Mouse (Mus musculus) spleen, postnatal 4 days (tissue): ENCODE measurements around the gene Plekhg6.
A peak's percentile ranks its signal among the peaks of the same experiment; 100 is the strongest.

ENCODE experiments used
- DNase-seq, 2 experiments: peaks; one replicate each; pipeline ENCODE4 v3.0.0; 2022; ENCODE audit warnings: low spot score in 2 of 2

Gene Plekhg6

GRCm38 (mm10) chr6:125386080-125386479, 5.5 kb upstream of the Plekhg6 start:
- no peak for DNase-seq

GRCm38 (mm10) chr6:125385066-125385974, 4.7 kb upstream of the Plekhg6 start:
- DNase-seq: no peak

GRCm38 (mm10) chr6:125382024-125382423, 1.4 kb upstream of the Plekhg6 start:
- no peak for DNase-seq

GRCm38 (mm10) chr6:125379781-125380180, 812 bp downstream of the Plekhg6 start:
- no peak for DNase-seq

- no peak for DNase-seq
These were observed 2.0 kb downstream of the Plekhg6 start for GRCm38 (mm10) chr6:125378621-125379020.

GRCm38 (mm10) chr6:125377582-125378451, 2.8 kb downstream of the Plekhg6 start:
- DNase-seq: peak in 1 of 2 experiments; percentile 55

- no peak for DNase-seq
These were observed 3.6 kb downstream of the Plekhg6 start for GRCm38 (mm10) chr6:125377042-125377441.

- DNase-seq: no peak
These were observed 12.7 kb downstream of the Plekhg6 start for GRCm38 (mm10) chr6:125367758-125368371.

- DNase-seq: no peak
These were observed 14.5 kb downstream of the Plekhg6 start for GRCm38 (mm10) chr6:125366133-125366532.

GRCm38 (mm10) chr6:125365522-125365921, 15.1 kb downstream of the Plekhg6 start:
- no peak for DNase-seq

- no peak for DNase-seq
These were observed 16.1 kb downstream of the Plekhg6 start for GRCm38 (mm10) chr6:125364448-125364847.

GRCm38 (mm10) chr6:125363451-125364242, 16.9 kb downstream of the Plekhg6 start:
- DNase-seq: no peak

GRCm38 (mm10) chr6:125363021-125363420, 17.6 kb downstream of the Plekhg6 start:
- DNase-seq: no peak

GRCm38 (mm10) chr6:125361467-125362291, 18.9 kb downstream of the Plekhg6 start:
- no peak for DNase-seq

GRCm38 (mm10) chr6:125360846-125361245, 19.7 kb downstream of the Plekhg6 start:
- DNase-seq: no peak

- no peak for DNase-seq
These were observed 20.6 kb downstream of the Plekhg6 start for GRCm38 (mm10) chr6:125359999-125360398.

- no peak for DNase-seq
These were observed 23.3 kb downstream of the Plekhg6 start for GRCm38 (mm10) chr6:125357334-125357733.

- no peak for DNase-seq
These were observed 24.3 kb downstream of the Plekhg6 start for GRCm38 (mm10) chr6:125356264-125356663.

GRCm38 (mm10) chr6:125355197-125355741, 25.3 kb downstream of the Plekhg6 start:
- DNase-seq: no peak
